Mouse (Mus musculus) megakaryocyte, embryonic 14.5 days (primary cell): Measurements from ENCODE around the gene Pla2g10.

Experiments
- FLI1 ChIP-seq: IDR thresholded peaks from 2 replicates; pipeline ENCODE4 v1.6.1; 2012; ENCODE audit warnings: low read length, inconsistent platforms, mixed read lengths
- GATA1 ChIP-seq: IDR thresholded peaks from 3 replicates; pipeline ENCODE4 v1.6.1; 2012; ENCODE audit warnings: mixed read lengths, low read length, inconsistent platforms, borderline replicate concordance

GRCm38 (mm10) chr16:13733518-13734137 is 2.8 kb upstream of the Pla2g10 start:
- TF ChIP-seq GATA1 (no peak), FLI1 (no peak)
